ENCODE assay signal across 10 mouse cellular contexts in the genomic region with DNA sequence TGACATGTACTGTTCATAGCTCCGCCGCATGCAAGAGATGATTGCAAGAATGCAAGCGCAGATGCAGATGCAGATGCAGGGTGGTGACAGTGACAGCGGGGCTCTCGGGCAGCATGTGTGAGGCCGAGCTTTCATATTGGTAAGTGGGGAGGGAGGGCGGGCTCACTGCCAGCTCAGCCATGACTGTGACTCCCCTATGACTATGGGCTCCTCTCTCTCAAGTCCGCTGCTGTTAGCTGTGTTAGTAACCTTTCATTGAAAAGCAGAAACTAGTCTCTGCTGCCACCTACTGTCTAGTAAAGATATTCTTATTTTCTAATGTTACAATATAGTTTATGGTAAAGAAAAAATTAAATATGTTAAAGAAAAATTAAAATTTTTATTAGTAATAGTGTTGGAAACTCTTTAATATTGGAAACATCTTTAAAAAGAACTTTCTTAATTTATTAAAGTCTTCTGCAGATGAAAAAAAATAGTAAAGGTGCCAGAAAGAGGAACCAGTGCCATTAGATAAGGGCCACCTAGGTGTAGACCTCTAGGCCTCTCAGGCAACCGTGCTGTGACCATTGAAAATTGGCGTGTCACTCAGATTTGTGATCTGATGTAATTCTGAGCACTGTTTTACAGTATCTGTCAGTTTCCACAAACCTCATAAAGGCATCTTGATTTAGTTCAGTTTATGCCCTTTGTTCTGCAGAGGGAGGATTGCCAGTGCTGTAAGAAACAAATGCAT. TPM values are rescaled to one million over a fixed set of nuclear protein-coding genes. Genes with fewer than 3 reads are reported as not detected.
DNase-seq lines count a peak whose midpoint lies in the region; ATAC-seq and TF ChIP-seq lines count a peak whose summit lies in the region.
"Had no signal": no experiment of that assay in that cellular context is flagged by ENCODE, and none has a peak within 500 bp of the region (broad histone marks: within the 10 kb centered on the region; RNA-seq: fewer than 3 reads in every experiment).

No protein-coding gene starts in this region.

- H3K4me3 ChIP-seq in heart, postnatal 0 days (ENCODE audit: low read depth, low read length): no peak overlapping the region
- H3K4me3 ChIP-seq in forebrain, postnatal 0 days (ENCODE audit: low read depth, low read length): no peak overlapping the region
- H3K4me3 ChIP-seq: embryonic facial prominence, embryonic 13.5 days; lung, embryonic 15.5 days had no signal

- peak; percentile 81 for DNase-seq in heart, postnatal 0 days (ENCODE audit: low spot score)
- no peak for DNase-seq in heart, adult 11 months
- DNase-seq in A20 (ENCODE audit: low read depth, low spot score) (peak; percentile 68), NIH3T3 (ENCODE audit: low read depth) (peak; percentile 81)
- DNase-seq in forebrain, postnatal 0 days: peak; percentile 59
- DNase-seq in thymus, postnatal 4 days: peak; percentile 12
- no peak for DNase-seq in gastrocnemius, postnatal 36 days

- H3K9ac ChIP-seq in heart, postnatal 0 days (replicated peaks; ENCODE audit: low read depth, low read length): no peak overlapping the region
- no peak overlapping the region for H3K9ac ChIP-seq in forebrain, postnatal 0 days
- H3K9ac ChIP-seq: embryonic facial prominence, embryonic 13.5 days; lung, embryonic 15.5 days had no signal

- ATAC-seq in heart, postnatal 0 days (ENCODE audit: insufficient read depth, low read depth): no peak
- peak; percentile 35; the same call in 1 of the 2 replicates for ATAC-seq in forebrain, postnatal 0 days
- peak; percentile 49 for ATAC-seq in megakaryocyte progenitor cell, adult 5-6 weeks (replicated peaks; ENCODE audit: poor library complexity)

- peaks cover 46% of the 10 kb centered on the region for H3K36me3 ChIP-seq in heart, postnatal 0 days (replicated peaks; ENCODE audit: control insufficient read depth, insufficient read depth, low read length)
- H3K36me3 ChIP-seq in forebrain, postnatal 0 days (ENCODE audit: insufficient read depth): peaks cover 47% of the 10 kb centered on the region

- no peaks in the 10 kb centered on the region for H3K9me3 ChIP-seq in heart, postnatal 0 days (replicated peaks; ENCODE audit: control insufficient read depth, low read length)
- H3K9me3 ChIP-seq in forebrain, postnatal 0 days (ENCODE audit: low read length): no peaks in the 10 kb centered on the region
- H3K9me3 ChIP-seq: embryonic facial prominence, embryonic 13.5 days; lung, embryonic 15.5 days had no signal

- intact Hi-C loops in gastrocnemius, postnatal 36 days (cut with DNase I): loop anchor here (5.0 to 10.0 kb wide), 2 partner anchors 60 to 332 kb away; no protein-coding TSS in a partner anchor

- peaks cover 5% of the 10 kb centered on the region for H3K4me1 ChIP-seq in heart, postnatal 0 days (ENCODE audit: control insufficient read depth, insufficient read depth)
- H3K4me1 ChIP-seq in forebrain, postnatal 0 days (ENCODE audit: insufficient read depth): no peaks in the 10 kb centered on the region

- 42% methylated on average over 10 of the region's 10 CpGs for WGBS in heart, postnatal 0 days
- WGBS in forebrain, postnatal 0 days: 53% methylated on average over 10 of the region's 10 CpGs

- no peak overlapping the region for H3K27ac ChIP-seq in heart, postnatal 0 days (ENCODE audit: low read depth)
- H3K27ac ChIP-seq in forebrain, postnatal 0 days (ENCODE audit: low read depth, low read length): no peak overlapping the region
- H3K27ac ChIP-seq: embryonic facial prominence, embryonic 13.5 days; lung, embryonic 15.5 days had no signal

- peak; percentile 56 for TF ChIP-seq CTCF in heart, postnatal 0 days (IDR thresholded peaks at IDR 0.05; ENCODE audit: low read depth)
- TF ChIP-seq CTCF in forebrain, postnatal 0 days (IDR thresholded peaks at IDR 0.05; ENCODE audit: low read depth): peak; percentile 52

- H3K27me3 ChIP-seq in heart, postnatal 0 days (ENCODE audit: control insufficient read depth, insufficient read depth, low read length): no peaks in the 10 kb centered on the region
- no peaks in the 10 kb centered on the region for H3K27me3 ChIP-seq in forebrain, postnatal 0 days (ENCODE audit: insufficient read depth, low read length)
- H3K27me3 ChIP-seq: embryonic facial prominence, embryonic 13.5 days; lung, embryonic 15.5 days had no signal

- no peak overlapping the region for H3K4me2 ChIP-seq in heart, postnatal 0 days (ENCODE audit: low read depth, low read length)
- no peak overlapping the region for H3K4me2 ChIP-seq in forebrain, postnatal 0 days (ENCODE audit: low read depth)
- H3K4me2 ChIP-seq: embryonic facial prominence, embryonic 13.5 days; lung, embryonic 15.5 days had no signal

- TF ChIP-seq EP300 in heart, postnatal 0 days (IDR thresholded peaks at IDR 0.05; ENCODE audit: low read depth): no peak

RNA-seq across cellular contexts. Expression of a gene that starts 4.8 kb away (rescaled TPM):
- total RNA-seq in heart, postnatal 0 days (2014; rRNA removed; ENCODE audit: low replicate concordance): 4.1 and 10.5 TPM in 2 replicates
- 3.9 and 4.1 TPM in 2 replicates for polyA plus RNA-seq in heart, postnatal 0 days (2015; fragmentation: Nextera tagmentation; extraction: Ambion mirVana)
- total RNA-seq in forebrain, postnatal 0 days (2014; rRNA removed): 2.7 and 4.4 TPM in 2 replicates
- 1.8 and 2.1 TPM in 2 replicates for polyA plus RNA-seq in forebrain, postnatal 0 days (2015; fragmentation: Nextera tagmentation; extraction: Ambion mirVana)
- total RNA-seq in megakaryocyte progenitor cell, adult 5-6 weeks (2015): 2.6 and 5.0 TPM in 2 replicates
- total RNA-seq in megakaryocyte progenitor cell, adult 5-6 weeks (2017): 1.0 and 1.1 TPM in 2 replicates
- 10 to 100 TPM; 11.5 to 11.9 TPM for total RNA-seq in gastrocnemius, postnatal 36 days (2021)

RNA-seq across cellular contexts. Expression of a gene that starts 28.5 kb away (rescaled TPM):
- 89.0 and 107 TPM in 2 replicates for total RNA-seq in heart, postnatal 0 days (2014; rRNA removed; ENCODE audit: low replicate concordance)
- polyA plus RNA-seq in heart, postnatal 0 days (2015; fragmentation: Nextera tagmentation; extraction: Ambion mirVana): 154 and 159 TPM in 2 replicates
- total RNA-seq in forebrain, postnatal 0 days (2014; rRNA removed): 61.1 and 69.4 TPM in 2 replicates
- 55.6 and 78.3 TPM in 2 replicates for polyA plus RNA-seq in forebrain, postnatal 0 days (2015; fragmentation: Nextera tagmentation; extraction: Ambion mirVana)
- 153 and 154 TPM in 2 replicates for total RNA-seq in megakaryocyte progenitor cell, adult 5-6 weeks (2015)
- 115 and 138 TPM in 2 replicates for total RNA-seq in megakaryocyte progenitor cell, adult 5-6 weeks (2017)
- total RNA-seq in gastrocnemius, postnatal 36 days (2021): 100 to 1,000 TPM; 289 to 302 TPM

Comparison
In these comparisons a context has a peak if more than half of its experiments do, and no peak if none do; other contexts are left out.
1. DNase-seq: peak in heart, postnatal 0 days (single experiment), A20 (single experiment), NIH3T3 (single experiment), forebrain, postnatal 0 days (single experiment) and thymus, postnatal 4 days (single experiment); none in heart, adult 11 months (single experiment) and gastrocnemius, postnatal 36 days (0 of 2).